Mouse (Mus musculus): ENCODE results near the gene Acot6.

Gene Acot6

GRCm38 (mm10) chr12:84101493-84101845 is 1.0 kb downstream of the Acot6 start:
- DNase-seq (ENCODE audit: low read depth, low spot score), result no peak

- no peak for DNase-seq (ENCODE audit: low read depth, low spot score)
Observed at GRCm38 (mm10) chr12:84107012-84107411, 6.6 kb downstream of the Acot6 start.

- DNase-seq (ENCODE audit: low read depth, low spot score), result no peak
Observed at GRCm38 (mm10) chr12:84107692-84108091, 7.2 kb downstream of the Acot6 start.

DNA sequence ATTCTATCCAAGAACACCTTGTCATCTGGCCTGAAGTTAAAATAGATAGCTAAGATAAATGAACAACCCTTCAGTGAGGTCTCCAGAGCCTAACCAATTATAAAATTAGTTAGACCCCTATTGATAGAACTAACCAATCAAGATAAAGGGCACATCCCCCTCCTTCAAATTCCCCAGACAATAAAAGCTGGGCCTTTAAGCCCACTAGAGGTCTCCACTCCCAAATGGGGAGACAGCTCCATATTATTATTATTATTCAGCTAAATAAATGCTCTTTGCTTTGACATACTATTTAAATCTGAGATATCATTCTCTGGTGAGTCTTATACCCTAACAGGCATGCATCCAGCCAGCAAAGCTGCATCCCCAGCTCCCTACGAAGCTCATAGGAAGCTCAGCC is 9.5 kb downstream of the Acot6 start:
- no peak for DNase-seq (ENCODE audit: low read depth, low spot score)

- DNase-seq (ENCODE audit: low read depth, low spot score), result no peak
Observed at GRCm38 (mm10) chr12:84110814-84111213, 10.4 kb downstream of the Acot6 start.

DNA sequence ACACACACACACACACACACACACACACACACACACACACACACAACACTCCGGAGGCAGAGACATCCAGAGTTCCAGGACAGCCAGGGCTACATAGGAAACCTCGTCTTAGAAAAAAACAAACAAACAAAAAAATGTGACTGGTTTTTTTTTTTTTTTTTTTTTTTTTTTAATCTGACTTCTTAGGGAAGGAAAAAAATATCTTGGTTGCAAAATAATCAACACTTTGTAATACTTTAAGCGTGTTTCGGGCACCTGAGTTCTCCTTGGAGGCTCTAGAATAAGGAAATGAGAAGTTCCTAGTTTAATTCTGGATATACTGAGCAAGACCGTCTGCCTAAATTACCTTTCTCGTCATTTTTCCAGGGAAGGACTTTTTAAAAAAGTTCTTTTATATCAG is 13.2 kb downstream of the Acot6 start:
- DNase-seq (ENCODE audit: low read depth, low spot score), result no peak

- DNase-seq (ENCODE audit: low read depth, low spot score), result peak; percentile 81
Observed at GRCm38 (mm10) chr12:84114153-84114994, 13.9 kb downstream of the Acot6 start, which contains the start of gene Dnal1. TSS of gene Dnal1 (plus strand) at chr12:84114366.

DNA sequence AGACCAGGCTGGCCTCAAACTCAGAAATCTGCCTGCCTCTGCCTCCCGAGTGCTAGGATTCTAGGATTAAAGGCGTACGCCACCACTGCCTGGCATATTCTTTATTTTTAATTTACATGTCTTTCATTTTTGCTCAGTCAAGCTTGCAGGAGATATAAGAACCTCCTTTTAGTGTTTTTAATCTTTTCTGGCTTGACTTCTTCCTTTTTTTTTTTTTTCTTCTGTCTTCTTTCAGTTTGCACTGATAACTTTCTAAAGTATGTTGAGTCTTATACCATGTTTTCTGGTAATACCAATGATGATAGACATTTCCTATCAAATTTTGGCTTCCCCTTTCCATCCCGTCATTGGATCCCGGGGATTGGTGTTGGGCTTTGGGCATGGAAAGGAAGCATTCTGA is 19.1 kb downstream of the Acot6 start:
- no peak for DNase-seq (ENCODE audit: low read depth, low spot score)

DNA sequence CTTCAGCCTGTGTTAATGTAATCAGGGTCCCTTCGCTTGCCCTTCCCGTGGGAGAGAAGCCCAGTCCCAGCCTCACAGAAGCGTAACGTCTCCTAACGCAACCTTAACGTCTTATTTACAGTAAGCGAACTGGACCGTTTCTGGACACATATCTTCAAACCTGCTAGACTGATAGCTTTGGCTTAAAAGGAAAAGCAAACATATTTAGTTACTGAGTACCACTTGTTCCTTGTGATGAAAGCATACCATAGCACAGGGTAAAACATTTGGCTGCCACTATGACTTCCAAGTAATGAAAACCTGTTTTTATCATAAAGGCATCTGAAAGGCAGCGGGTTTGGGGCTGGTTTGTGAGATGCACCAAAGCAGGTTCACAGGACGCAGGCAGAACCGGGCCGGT is 25.4 kb downstream of the Acot6 start:
- DNase-seq (ENCODE audit: low read depth, low spot score), result no peak

GRCm38 (mm10) chr12:84126899-84127298 is 26.4 kb downstream of the Acot6 start:
- no peak for DNase-seq (ENCODE audit: low read depth, low spot score)

DNA sequence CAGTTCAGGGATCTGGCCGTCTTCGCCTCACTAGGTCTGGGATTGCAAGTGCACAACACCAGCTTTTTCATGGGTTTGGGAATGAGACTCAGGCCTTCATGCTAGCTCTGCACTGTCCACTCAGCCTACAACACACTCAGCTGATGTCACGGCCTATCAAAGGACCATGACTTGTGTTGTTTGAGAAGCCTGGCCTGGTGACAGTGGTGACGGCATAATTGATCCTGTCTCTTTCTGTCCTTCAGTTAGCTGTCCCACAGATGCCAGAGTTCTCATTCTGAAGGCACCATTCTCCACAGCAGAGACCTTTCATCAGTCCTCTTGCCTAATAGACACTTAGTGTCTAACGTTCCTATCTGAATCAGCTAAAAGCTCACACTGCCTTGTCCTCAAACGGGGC is 28.1 kb downstream of the Acot6 start:
- no peak for DNase-seq (ENCODE audit: low read depth, low spot score)

- DNase-seq (ENCODE audit: low read depth, low spot score), result no peak
Observed at GRCm38 (mm10) chr12:84129931-84130330, 29.5 kb downstream of the Acot6 start.

- DNase-seq (ENCODE audit: low read depth, low spot score), result no peak
Observed at GRCm38 (mm10) chr12:84132265-84132664, 31.8 kb downstream of the Acot6 start.

GRCm38 (mm10) chr12:84137131-84137530 is 36.7 kb downstream of the Acot6 start:
- no peak for DNase-seq (ENCODE audit: low read depth, low spot score)

DNA sequence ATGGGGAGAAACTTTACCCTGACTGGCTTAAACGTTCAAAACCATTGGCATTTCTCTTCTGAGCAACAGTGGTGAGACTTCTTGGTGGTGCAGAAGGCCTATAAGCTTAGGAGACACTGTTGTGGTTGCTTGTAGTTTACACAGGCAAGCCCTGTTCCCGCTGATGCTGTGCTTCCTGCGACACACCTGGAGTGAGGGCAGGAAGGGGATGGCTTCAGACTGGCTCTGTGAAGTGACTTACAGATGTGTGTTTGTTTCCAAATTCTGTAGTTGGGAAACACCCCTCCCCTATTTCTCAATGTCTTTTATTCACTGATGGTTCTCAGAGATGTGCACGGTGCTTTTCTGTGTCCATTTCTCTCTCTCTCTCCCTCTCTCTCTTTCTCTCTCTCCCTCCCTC is 39.7 kb downstream of the Acot6 start:
- DNase-seq (ENCODE audit: low read depth, low spot score), result no peak

DNA sequence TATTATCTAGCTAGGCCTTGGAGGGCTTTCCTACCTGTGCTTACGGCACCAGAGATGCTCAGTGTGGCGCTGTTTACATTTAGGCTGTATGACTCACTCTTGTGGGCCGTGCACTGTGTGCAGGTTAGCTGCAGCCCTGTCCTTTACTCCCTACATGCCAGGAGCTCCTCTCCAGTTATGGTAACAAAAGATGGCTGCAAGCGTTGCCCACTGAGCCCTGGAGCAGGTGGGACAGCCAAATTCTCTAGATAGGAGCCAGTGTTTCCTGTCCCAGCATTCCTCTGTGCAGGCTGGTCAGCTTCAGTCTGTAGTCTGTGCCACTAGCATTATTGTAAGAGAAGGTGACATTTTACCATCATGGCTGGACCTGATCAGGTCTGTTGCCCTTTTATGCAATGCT is 40.8 kb downstream of the Acot6 start:
- DNase-seq (ENCODE audit: low read depth, low spot score), result no peak

DNA sequence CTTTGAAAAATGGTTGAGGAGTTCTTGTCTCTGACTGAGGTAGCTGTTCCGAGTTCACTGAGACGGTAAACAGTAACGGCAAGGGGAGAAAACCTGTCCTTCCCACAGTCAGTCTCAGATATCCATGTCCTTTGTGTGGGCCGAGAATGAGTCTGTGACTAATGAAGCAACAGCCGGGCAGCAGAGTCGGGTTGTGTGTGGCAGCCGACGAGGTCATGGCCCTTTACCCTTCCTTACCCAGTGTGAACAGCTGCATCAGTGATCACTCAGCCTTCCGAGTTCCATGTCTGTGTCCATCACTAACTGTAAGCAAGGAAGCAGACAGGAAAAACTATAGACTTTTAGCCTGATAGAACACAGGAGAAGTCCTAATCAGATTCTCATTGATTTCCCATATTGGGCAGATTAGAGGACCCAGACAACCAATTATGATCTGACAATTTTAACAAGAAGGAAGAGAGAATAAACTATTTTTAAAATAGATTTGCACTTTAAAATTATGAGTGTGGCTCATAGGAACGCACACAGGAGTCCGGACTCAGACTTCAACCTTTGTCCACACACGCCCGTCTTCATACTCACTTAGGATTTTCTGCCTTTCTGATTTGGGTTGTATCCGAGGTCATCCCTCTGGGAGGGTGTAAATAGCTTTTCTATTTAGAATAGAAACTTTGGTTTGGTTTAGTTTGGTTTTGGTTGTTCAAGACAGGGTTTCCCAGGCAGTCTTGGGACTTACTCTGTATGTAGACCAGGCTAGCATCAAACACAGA is 42.0 kb downstream of the Acot6 start:
- DNase-seq (ENCODE audit: low read depth, low spot score), result no peak

DNA sequence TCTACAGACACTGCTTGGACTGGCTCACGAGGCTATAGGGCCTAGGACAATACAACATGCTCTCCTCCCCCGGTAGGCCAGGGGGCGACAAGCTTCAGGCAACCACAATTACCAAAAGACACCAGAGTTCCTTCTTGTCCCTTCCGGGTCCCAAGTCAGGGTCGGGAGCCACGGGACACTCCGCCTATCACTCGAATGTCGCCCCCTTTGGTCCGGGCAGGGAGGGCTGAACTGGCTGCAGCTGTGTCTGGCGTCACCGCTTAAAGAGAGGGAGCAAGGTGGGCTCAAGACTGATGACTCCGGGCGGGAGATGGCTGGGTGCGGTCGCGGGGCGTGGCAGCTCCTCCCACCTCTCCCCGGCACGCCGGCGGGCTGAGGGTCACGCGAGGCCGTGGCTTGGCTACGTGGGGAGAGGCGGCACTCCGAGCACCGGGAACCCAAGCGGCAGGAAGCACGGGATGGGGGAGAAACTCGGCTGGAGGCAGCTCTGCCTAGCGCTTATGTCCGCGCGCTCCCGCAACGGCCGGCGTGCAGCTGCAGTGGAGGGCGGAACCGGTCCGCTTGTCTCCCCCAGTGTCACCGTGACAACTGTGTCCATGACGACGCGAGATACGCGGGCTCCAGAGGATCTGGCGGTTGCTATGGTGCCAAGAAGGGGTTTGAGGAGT is 47.6 kb downstream of the Acot6 start, which contains the start of gene Pnma1:
TSS of gene Pnma1 (minus strand) at position 536 of the 668 bp plus-strand sequence.
- DNase-seq (ENCODE audit: low read depth, low spot score), result no peak

GRCm38 (mm10) chr12:84148622-84149012 is 48.2 kb downstream of the Acot6 start:
- no peak for DNase-seq (ENCODE audit: low read depth, low spot score)

DNA sequence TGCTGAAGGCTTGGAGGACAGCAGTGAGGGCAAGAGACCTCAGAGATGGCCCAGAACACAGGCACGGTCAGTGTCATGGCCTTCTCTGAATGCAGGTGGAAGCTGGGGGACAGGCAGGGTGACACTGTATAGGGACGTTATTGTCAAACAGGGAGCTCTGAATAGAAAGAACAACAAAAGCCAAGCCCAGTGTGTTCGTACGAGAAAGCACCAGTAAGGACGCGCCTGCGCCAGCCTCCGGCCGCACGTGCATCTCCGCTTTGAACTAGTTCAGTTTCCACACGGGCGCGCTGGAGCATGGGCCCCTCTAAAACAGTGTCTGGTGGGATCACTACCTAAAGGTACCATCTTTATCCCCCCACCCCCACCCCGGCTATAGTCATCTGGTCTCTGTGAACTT is 49.5 kb downstream of the Acot6 start:
- DNase-seq (ENCODE audit: low read depth, low spot score), result no peak

- no peak for DNase-seq (ENCODE audit: low read depth, low spot score)
Observed at GRCm38 (mm10) chr12:84150976-84151375, 50.5 kb downstream of the Acot6 start.

DNA sequence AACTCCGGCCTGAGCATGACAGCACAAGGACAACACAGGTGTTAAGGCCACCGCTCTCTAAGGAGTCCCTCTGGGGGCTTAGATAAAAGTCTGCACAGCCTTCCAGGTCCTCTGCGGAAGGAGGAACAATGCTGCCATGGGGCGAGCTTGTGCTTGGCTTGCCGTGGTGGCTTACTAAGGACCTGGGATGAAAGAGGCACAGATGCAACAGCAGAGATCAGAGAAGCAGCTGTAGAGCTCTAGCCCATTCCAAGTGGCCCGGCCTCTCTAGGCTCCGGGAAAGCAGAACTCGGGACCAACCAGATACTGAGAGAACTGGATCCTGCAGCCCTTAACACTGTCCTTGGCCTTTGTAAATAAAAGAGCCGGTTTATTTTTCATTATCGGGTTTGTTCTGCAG is 51.5 kb downstream of the Acot6 start:
- no peak for DNase-seq (ENCODE audit: low read depth, low spot score)

All from retina, adult 2 months (tissue).